ENCODE assay signal across 12 mouse cellular contexts in genomic region chr17:55968210-55968609, GRCm38 (mm10). TPM values are rescaled to one million over a fixed set of nuclear protein-coding genes. Genes with fewer than 3 reads are reported as not detected.
DNase-seq lines count a peak whose midpoint lies in the region; ATAC-seq and TF ChIP-seq lines count a peak whose summit lies in the region.
"Had no signal": no experiment of that assay in that cellular context is flagged by ENCODE, and none has a peak within 500 bp of the region (broad histone marks: within the 10 kb centered on the region; RNA-seq: fewer than 3 reads in every experiment).

No protein-coding gene starts in this region.

- H3K4me1 ChIP-seq in forebrain, embryonic 10.5 days: peaks cover 45% of the 10 kb centered on the region
- H3K4me1 ChIP-seq in forebrain, postnatal 0 days (ENCODE audit: insufficient read depth): peaks cover 13% of the 10 kb centered on the region

- no peak for TF ChIP-seq CTCF in forebrain, postnatal 0 days (IDR thresholded peaks at IDR 0.05; ENCODE audit: low read depth)

- H3K9ac ChIP-seq in forebrain, postnatal 0 days: no peak overlapping the region
- H3K9ac ChIP-seq: embryonic facial prominence, embryonic 12.5 days; liver, embryonic 14.5 days had no signal

- H3K4me2 ChIP-seq in forebrain, postnatal 0 days (ENCODE audit: low read depth): no peak overlapping the region
- H3K4me2 ChIP-seq: embryonic facial prominence, embryonic 12.5 days had no signal

- H3K9me3 ChIP-seq in forebrain, embryonic 10.5 days: no peaks in the 10 kb centered on the region
- H3K9me3 ChIP-seq in forebrain, postnatal 0 days (ENCODE audit: low read length): no peaks in the 10 kb centered on the region
- H3K9me3 ChIP-seq: embryonic facial prominence, embryonic 12.5 days had no signal

- peaks cover 30% of the 10 kb centered on the region for H3K27me3 ChIP-seq in forebrain, embryonic 10.5 days (ENCODE audit: poor library complexity, severe bottlenecking)
- no peaks in the 10 kb centered on the region for H3K27me3 ChIP-seq in forebrain, postnatal 0 days (ENCODE audit: insufficient read depth, low read length)

- peak overlapping the region; percentile 90; the same call in 1 of the 2 replicates for H3K27ac ChIP-seq in forebrain, embryonic 10.5 days
- H3K27ac ChIP-seq in forebrain, postnatal 0 days (ENCODE audit: low read depth, low read length): no peak overlapping the region
- H3K27ac ChIP-seq: embryonic facial prominence, embryonic 12.5 days; liver, embryonic 14.5 days had no signal

- WGBS in forebrain, embryonic 10.5 days: 75% methylated on average over 7 of the region's 7 CpGs
- WGBS in forebrain, postnatal 0 days: 73% methylated on average over 7 of the region's 7 CpGs

- ATAC-seq in forebrain, postnatal 0 days: no peak

- intact Hi-C loops in heart, postnatal 10 days (cut with DNase I): no loop called here

- no peak for DNase-seq in forebrain, embryonic 10.5 days (ENCODE audit: extremely low spot score, low spot score)
- no peak for DNase-seq in forebrain, postnatal 0 days
- peak; percentile 43 for DNase-seq in MN1 (ENCODE audit: low spot score)
- DNase-seq in heart, postnatal 10 days: peak; percentile 41 to 55
- DNase-seq in kidney, postnatal 10 days: peak; percentile 66
- DNase-seq in gastrocnemius, adult 8-10 months (ENCODE audit: low spot score in 2 of 2): no peak
- no peak for DNase-seq in thymus, postnatal 36 days
- DNase-seq in Muller cell, postnatal 12 days (ENCODE audit: inconsistent ontology term): no peak

- peaks cover 61% of the 10 kb centered on the region for H3K36me3 ChIP-seq in forebrain, embryonic 10.5 days (replicated peaks)
- H3K36me3 ChIP-seq in forebrain, postnatal 0 days (ENCODE audit: insufficient read depth): peaks cover 41% of the 10 kb centered on the region

- no peak overlapping the region for H3K4me3 ChIP-seq in forebrain, embryonic 10.5 days
- H3K4me3 ChIP-seq in forebrain, postnatal 0 days (ENCODE audit: low read depth, low read length): no peak overlapping the region
- H3K4me3 ChIP-seq: embryonic facial prominence, embryonic 12.5 days had no signal

RNA-seq across cellular contexts. Expression of gene Shd, which starts 2.1 kb away (rescaled TPM):
- polyA plus RNA-seq in forebrain, embryonic 10.5 days (2016; fragmentation: Nextera tagmentation; extraction: Ambion mirVana): 42.1 and 50.3 TPM in 2 replicates
- total RNA-seq in forebrain, postnatal 0 days (2014; rRNA removed): 124 and 152 TPM in 2 replicates
- 106 and 116 TPM in 2 replicates for polyA plus RNA-seq in forebrain, postnatal 0 days (2015; fragmentation: Nextera tagmentation; extraction: Ambion mirVana)
- 1 to 10 TPM; 1.8 to 3.4 TPM for total RNA-seq in heart, postnatal 10 days (2021)
- under 1 TPM in 2 of 4 experiments, not detected in 2; 0.31 TPM for total RNA-seq in gastrocnemius, adult 8-10 months (2022)
- total RNA-seq: megakaryocyte-erythroid progenitor cell, adult 5-6 weeks had no signal

RNA-seq across cellular contexts. Expression of gene Yju2, which starts 9.3 kb away (rescaled TPM):
- polyA plus RNA-seq in forebrain, embryonic 10.5 days (2016; fragmentation: Nextera tagmentation; extraction: Ambion mirVana): 29.2 and 30.4 TPM in 2 replicates
- total RNA-seq in forebrain, postnatal 0 days (2014; rRNA removed): 12.9 and 15.2 TPM in 2 replicates
- polyA plus RNA-seq in forebrain, postnatal 0 days (2015; fragmentation: Nextera tagmentation; extraction: Ambion mirVana): 12.9 and 15.2 TPM in 2 replicates
- total RNA-seq in heart, postnatal 10 days (2021): 10 to 100 TPM; 12.8 TPM
- 1 to 10 TPM; 7.0 to 9.1 (median 8.1) TPM for total RNA-seq in gastrocnemius, adult 8-10 months (2022)

RNA-seq across cellular contexts. Expression of gene Ebi3, which starts 15.8 kb away (rescaled TPM):
- polyA plus RNA-seq in forebrain, embryonic 10.5 days (2016; fragmentation: Nextera tagmentation; extraction: Ambion mirVana): 1.4 and 1.9 TPM in 2 replicates
- total RNA-seq in forebrain, postnatal 0 days (2014; rRNA removed): 2.1 and 3.4 TPM in 2 replicates
- 6.4 and 7.7 TPM in 2 replicates for polyA plus RNA-seq in forebrain, postnatal 0 days (2015; fragmentation: Nextera tagmentation; extraction: Ambion mirVana)
- total RNA-seq in heart, postnatal 10 days (2021): under 1 TPM; 0.22 to 0.82 TPM
- total RNA-seq in gastrocnemius, adult 8-10 months (2022): not detected

RNA-seq across cellular contexts. Expression of gene Fsd1, which starts 18.1 kb away (rescaled TPM):
- polyA plus RNA-seq in forebrain, embryonic 10.5 days (2016; fragmentation: Nextera tagmentation; extraction: Ambion mirVana): 74.4 and 80.9 TPM in 2 replicates
- 106 and 113 TPM in 2 replicates for total RNA-seq in forebrain, postnatal 0 days (2014; rRNA removed)
- polyA plus RNA-seq in forebrain, postnatal 0 days (2015; fragmentation: Nextera tagmentation; extraction: Ambion mirVana): 162 and 169 TPM in 2 replicates
- under 1 TPM in 1 of 2 experiments, not detected in 1; 0.31 TPM for total RNA-seq in heart, postnatal 10 days (2021)
- total RNA-seq in gastrocnemius, adult 8-10 months (2022): not detected
- total RNA-seq: megakaryocyte-erythroid progenitor cell, adult 5-6 weeks; MEL had no signal

RNA-seq across cellular contexts. Expression of gene Zfp119b, which starts 18.9 kb away (rescaled TPM):
- polyA plus RNA-seq in forebrain, embryonic 10.5 days (2016; fragmentation: Nextera tagmentation; extraction: Ambion mirVana): 6.4 and 6.6 TPM in 2 replicates
- 5.7 and 6.5 TPM in 2 replicates for total RNA-seq in forebrain, postnatal 0 days (2014; rRNA removed)
- 5.4 and 6.0 TPM in 2 replicates for polyA plus RNA-seq in forebrain, postnatal 0 days (2015; fragmentation: Nextera tagmentation; extraction: Ambion mirVana)
- total RNA-seq in heart, postnatal 10 days (2021): 1 to 10 TPM; 4.4 to 4.5 TPM
- 1 to 10 TPM; 3.9 to 4.3 (median 3.9) TPM for total RNA-seq in gastrocnemius, adult 8-10 months (2022)

Comparison
In these comparisons a context has a peak if more than half of its experiments do, and no peak if none do; other contexts are left out.
1. DNase-seq: peak in MN1 (single experiment), heart, postnatal 10 days (2 of 2) and kidney, postnatal 10 days (single experiment); none in forebrain, embryonic 10.5 days (single experiment), forebrain, postnatal 0 days (single experiment), gastrocnemius, adult 8-10 months (0 of 2), thymus, postnatal 36 days (0 of 2) and Muller cell, postnatal 12 days (single experiment).
2. RNA of gene Shd, which starts 2.1 kb away (total RNA-seq): 124 to 152 TPM in forebrain, postnatal 0 days; 1.8 to 3.4 TPM in heart, postnatal 10 days and 0.31 TPM in gastrocnemius, adult 8-10 months; every median in the first group is over 10 times any median in the second.